Mouse (Mus musculus) heart, postnatal 0 days (tissue): Measurements from ENCODE around the gene Rpn1.

Experiments
- CTCF ChIP-seq: IDR thresholded peaks from 2 replicates; pipeline ENCODE4 v1.5.1; 2016; ENCODE audit warnings: antibody characterized with exemption, control low read depth, low read depth
- EP300 ChIP-seq: IDR thresholded peaks from 2 replicates; pipeline ENCODE4 v1.6.1; 2016; ENCODE audit warnings: antibody characterized with exemption, low read depth

- no peak for TF ChIP-seq CTCF
- no peak for TF ChIP-seq EP300
These were observed 37.5 kb downstream of the Rpn1 start for GRCm38 (mm10) chr6:88121781-88122180.
